In genomic region chr11:109649975-109650701, GRCm38 (mm10) we compare ENCODE assay signal across 8 mouse cellular contexts. TPM values are rescaled to one million over a fixed set of nuclear protein-coding genes. Genes with fewer than 3 reads are reported as not detected.
DNase-seq lines count a peak whose midpoint lies in the region; ATAC-seq and TF ChIP-seq lines count a peak whose summit lies in the region.

No protein-coding gene starts in this region.

- no peaks in the 10 kb centered on the region for H3K9me3 ChIP-seq in forebrain, embryonic 10.5 days
- no peaks in the 10 kb centered on the region for H3K9me3 ChIP-seq in heart, embryonic 15.5 days (replicated peaks)
- H3K9me3 ChIP-seq in liver, embryonic 14.5 days (ENCODE audit: control insufficient read depth, low read length), result no peaks in the 10 kb centered on the region
- no peaks in the 10 kb centered on the region for H3K9me3 ChIP-seq in neural tube, embryonic 11.5 days (ENCODE audit: control insufficient read depth, low read length)
- H3K9me3 ChIP-seq in stomach, embryonic 16.5 days (replicated peaks; ENCODE audit: control insufficient read depth, low read length), result no peaks in the 10 kb centered on the region

- peak overlapping the region; percentile 99 for H3K27ac ChIP-seq in forebrain, embryonic 10.5 days
- H3K27ac ChIP-seq in heart, embryonic 15.5 days, result peak overlapping the region; percentile 99
- H3K27ac ChIP-seq in liver, embryonic 14.5 days, result no peak overlapping the region
- peak overlapping the region; percentile 94 for H3K27ac ChIP-seq in neural tube, embryonic 11.5 days (ENCODE audit: low read depth, low read length)
- H3K27ac ChIP-seq in stomach, embryonic 16.5 days (ENCODE audit: low read length), result peak overlapping the region; percentile 88; the same call in 1 of the 2 replicates

- 2% methylated on average over 31 of the region's 31 CpGs for WGBS in forebrain, embryonic 10.5 days
- under 1% methylated on average over 31 of the region's 31 CpGs for WGBS in heart, embryonic 15.5 days
- 2% methylated on average over 31 of the region's 31 CpGs for WGBS in liver, embryonic 14.5 days (ENCODE audit: insufficient replicate concordance)
- WGBS in neural tube, embryonic 11.5 days, result 2% methylated on average over 31 of the region's 31 CpGs
- WGBS in stomach, embryonic 16.5 days, result 2% methylated on average over 31 of the region's 31 CpGs

- peak overlapping the region; percentile 97 for H3K4me3 ChIP-seq in forebrain, embryonic 10.5 days
- H3K4me3 ChIP-seq in heart, embryonic 15.5 days, result peak overlapping the region; percentile 96
- H3K4me3 ChIP-seq in liver, embryonic 14.5 days (ENCODE audit: insufficient read depth in 1 of 2, low read depth in 2 of 2, low read length in 2 of 2), result peak overlapping the region; percentile 61 to 84
- H3K4me3 ChIP-seq in neural tube, embryonic 11.5 days (ENCODE audit: low read depth, low read length), result peak overlapping the region; percentile 98
- peak overlapping the region; percentile 93 for H3K4me3 ChIP-seq in stomach, embryonic 16.5 days (replicated peaks; ENCODE audit: low read length)

- peak; percentile 85 for ATAC-seq in heart, embryonic 15.5 days (replicated peaks; ENCODE audit: insufficient number of reproducible peaks, insufficient read depth, low FRiP score, low read depth)
- peak; percentile 40 for ATAC-seq in liver, embryonic 14.5 days (ENCODE audit: insufficient read depth)
- ATAC-seq in neural tube, embryonic 11.5 days (ENCODE audit: insufficient read depth, low FRiP score, low TSS enrichment), result peak; percentile 78
- ATAC-seq in stomach, embryonic 16.5 days (ENCODE audit: insufficient read depth, low FRiP score), result peak; percentile 48

- peak overlapping the region; percentile 74 for H3K4me2 ChIP-seq in heart, embryonic 15.5 days
- H3K4me2 ChIP-seq in liver, embryonic 14.5 days (ENCODE audit: low read depth), result peak overlapping the region; percentile 95
- peak overlapping the region; percentile 82 for H3K4me2 ChIP-seq in neural tube, embryonic 11.5 days (ENCODE audit: low read depth)
- peak overlapping the region; percentile 68 for H3K4me2 ChIP-seq in stomach, embryonic 16.5 days (ENCODE audit: low read depth, low read length)

- peak overlapping the region; percentile 98 for H3K9ac ChIP-seq in heart, embryonic 15.5 days
- H3K9ac ChIP-seq in liver, embryonic 14.5 days (replicated peaks), result peak overlapping the region; percentile 31; the same call in 1 of the 2 replicates
- H3K9ac ChIP-seq in neural tube, embryonic 11.5 days (ENCODE audit: low read length), result peak overlapping the region; percentile 96
- peak overlapping the region; percentile 90 for H3K9ac ChIP-seq in stomach, embryonic 16.5 days (ENCODE audit: low read length)

- peaks cover 21% of the 10 kb centered on the region for H3K36me3 ChIP-seq in forebrain, embryonic 10.5 days (replicated peaks)
- peaks cover 14% of the 10 kb centered on the region for H3K36me3 ChIP-seq in heart, embryonic 15.5 days
- peaks cover 15% of the 10 kb centered on the region for H3K36me3 ChIP-seq in liver, embryonic 14.5 days (replicated peaks; ENCODE audit: control insufficient read depth, insufficient read depth, low read depth)
- H3K36me3 ChIP-seq in neural tube, embryonic 11.5 days (ENCODE audit: control insufficient read depth, insufficient read depth, low read length), result 0 out of 2 replicates have a peak, but pooled peaks cover 4% of the 10 kb centered on the region
- no peaks in the 10 kb centered on the region for H3K36me3 ChIP-seq in stomach, embryonic 16.5 days (ENCODE audit: control insufficient read depth, insufficient read depth, low read length)

- peak; percentile 83 for DNase-seq in CD4-positive helper T cell, adult 2 months (ENCODE audit: low read depth, low spot score)
- peak; percentile 82 for DNase-seq in brain, embryonic 18.5 days (ENCODE audit: low read depth, low spot score)
- DNase-seq in forebrain, embryonic 10.5 days (ENCODE audit: extremely low spot score, low spot score), result peak; percentile 68
- peak; percentile 72 to 91 for DNase-seq in kidney, postnatal 25 days
- DNase-seq in liver, embryonic 14.5 days (ENCODE audit: low read depth in 3 of 3, low spot score in 3 of 3), result no peak
- peak; percentile 82 for DNase-seq in neural tube, embryonic 11.5 days (ENCODE audit: low spot score)

- TF ChIP-seq EP300 in liver, embryonic 14.5 days (IDR thresholded peaks at IDR 0.05; ENCODE audit: low read depth), result no peak

- TF ChIP-seq CTCF in liver, embryonic 14.5 days (IDR thresholded peaks at IDR 0.05; ENCODE audit: low read depth), result no peak

- no peaks in the 10 kb centered on the region for H3K27me3 ChIP-seq in forebrain, embryonic 10.5 days (ENCODE audit: poor library complexity, severe bottlenecking)
- H3K27me3 ChIP-seq in heart, embryonic 15.5 days, result no peaks in the 10 kb centered on the region
- peaks cover 3% of the 10 kb centered on the region; the same call in 1 of the 2 replicates for H3K27me3 ChIP-seq in liver, embryonic 14.5 days (ENCODE audit: control insufficient read depth, insufficient read depth, low read length)
- no peaks in the 10 kb centered on the region for H3K27me3 ChIP-seq in neural tube, embryonic 11.5 days (ENCODE audit: control insufficient read depth, insufficient read depth, low read length)
- no peaks in the 10 kb centered on the region for H3K27me3 ChIP-seq in stomach, embryonic 16.5 days (ENCODE audit: control insufficient read depth, insufficient read depth, low read length)

- peaks cover 44% of the 10 kb centered on the region for H3K4me1 ChIP-seq in forebrain, embryonic 10.5 days
- peaks cover 45% of the 10 kb centered on the region for H3K4me1 ChIP-seq in heart, embryonic 15.5 days (replicated peaks)
- peaks cover 21% of the 10 kb centered on the region in 2 experiments for H3K4me1 ChIP-seq in liver, embryonic 14.5 days (replicated peaks; ENCODE audit: control insufficient read depth in 2 of 2, insufficient read depth in 2 of 2, low read length in 1 of 2)
- H3K4me1 ChIP-seq in neural tube, embryonic 11.5 days (ENCODE audit: control insufficient read depth, insufficient read depth, low read length), result peaks cover 16% of the 10 kb centered on the region
- H3K4me1 ChIP-seq in stomach, embryonic 16.5 days (ENCODE audit: control insufficient read depth, insufficient read depth, low read length), result peaks cover 19% of the 10 kb centered on the region

RNA-seq across cellular contexts. Expression of gene Prkar1a, which starts 0.9 kb away (rescaled TPM):
- polyA plus RNA-seq in forebrain, embryonic 10.5 days (2016; fragmentation: Nextera tagmentation; extraction: Ambion mirVana), result 300 TPM in 2 replicates
- 426 and 427 TPM in 2 replicates for polyA plus RNA-seq in heart, embryonic 15.5 days (2015; fragmentation: Nextera tagmentation; extraction: Ambion mirVana)
- 30.1 and 43.9 TPM in 2 replicates for polyA plus RNA-seq in liver, embryonic 14.5 days (2012; rRNA removed)
- polyA plus RNA-seq in liver, embryonic 14.5 days (2014; fragmentation: Nextera tagmentation; extraction: Ambion mirVana), result 115 and 128 TPM in 2 replicates
- polyA plus RNA-seq in neural tube, embryonic 11.5 days (2014; fragmentation: Nextera tagmentation; extraction: Ambion mirVana), result 442 and 461 TPM in 2 replicates
- polyA plus RNA-seq in stomach, embryonic 16.5 days (2015; fragmentation: Nextera tagmentation; extraction: Ambion mirVana), result 303 and 305 TPM in 2 replicates

RNA-seq across cellular contexts. Expression of gene Wipi1, which starts 38.4 kb away (rescaled TPM):
- 15.7 and 18.4 TPM in 2 replicates for polyA plus RNA-seq in forebrain, embryonic 10.5 days (2016; fragmentation: Nextera tagmentation; extraction: Ambion mirVana)
- 50.9 and 54.1 TPM in 2 replicates for polyA plus RNA-seq in heart, embryonic 15.5 days (2015; fragmentation: Nextera tagmentation; extraction: Ambion mirVana)
- polyA plus RNA-seq in liver, embryonic 14.5 days (2012; rRNA removed), result 8.3 and 11.9 TPM in 2 replicates
- 9.0 and 13.4 TPM in 2 replicates for polyA plus RNA-seq in liver, embryonic 14.5 days (2014; fragmentation: Nextera tagmentation; extraction: Ambion mirVana)
- polyA plus RNA-seq in neural tube, embryonic 11.5 days (2014; fragmentation: Nextera tagmentation; extraction: Ambion mirVana), result 11.4 and 12.2 TPM in 2 replicates
- polyA plus RNA-seq in stomach, embryonic 16.5 days (2015; fragmentation: Nextera tagmentation; extraction: Ambion mirVana), result 43.2 and 44.8 TPM in 2 replicates

Comparison
In these comparisons a context has a peak if more than half of its experiments do, and no peak if none do; other contexts are left out.
1. DNase-seq: peak in CD4-positive helper T cell, adult 2 months (single experiment), brain, embryonic 18.5 days (single experiment), forebrain, embryonic 10.5 days (single experiment), kidney, postnatal 25 days (2 of 2) and neural tube, embryonic 11.5 days (single experiment); none in liver, embryonic 14.5 days (0 of 3).
2. H3K9ac ChIP-seq: peak in every context shown above with its lines; median percentile 98 in heart, embryonic 15.5 days; 96 in neural tube, embryonic 11.5 days; 90 in stomach, embryonic 16.5 days; 31 in liver, embryonic 14.5 days.
3. Peak in every context shown above with its lines, with median percentiles within 50 percentile points of each other: H3K4me3 ChIP-seq, ATAC-seq and H3K4me2 ChIP-seq.